Mouse (Mus musculus) ES-CJ7 (cell line): ENCODE measurements at regions not wholly inside any gene's neighbourhood (a gene's known extent, or its start where the extent isn't known, plus 50 kb on each side); places are given as distances from the start of the nearest gene placed in this dataset.

Source experiments
- DNase-seq: peaks from one replicate; pipeline ENCODE4 v3.0.0; 2011; ENCODE audit warnings: low read depth, low spot score

DNA sequence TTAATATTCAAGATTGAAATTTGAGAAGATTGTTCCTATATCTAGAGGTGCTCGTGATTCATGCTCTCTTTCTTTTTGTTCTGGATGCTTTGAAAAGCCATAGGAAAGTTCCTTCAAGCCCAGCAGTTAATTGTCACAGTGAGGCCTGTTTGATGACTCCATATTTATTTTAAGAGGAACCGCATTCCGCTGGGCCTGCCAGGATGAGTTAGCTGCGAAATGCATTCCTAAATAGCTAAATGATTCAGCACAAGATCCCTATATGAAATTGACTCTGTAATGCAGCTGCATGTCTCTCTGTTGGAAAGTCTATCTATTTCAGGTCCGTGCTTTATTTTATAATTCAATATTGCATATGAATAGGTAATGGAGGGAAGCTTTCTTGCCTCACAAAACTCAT is 511.9 kb upstream of the Adgra3 start:
- DNase-seq, result no peak

DNA sequence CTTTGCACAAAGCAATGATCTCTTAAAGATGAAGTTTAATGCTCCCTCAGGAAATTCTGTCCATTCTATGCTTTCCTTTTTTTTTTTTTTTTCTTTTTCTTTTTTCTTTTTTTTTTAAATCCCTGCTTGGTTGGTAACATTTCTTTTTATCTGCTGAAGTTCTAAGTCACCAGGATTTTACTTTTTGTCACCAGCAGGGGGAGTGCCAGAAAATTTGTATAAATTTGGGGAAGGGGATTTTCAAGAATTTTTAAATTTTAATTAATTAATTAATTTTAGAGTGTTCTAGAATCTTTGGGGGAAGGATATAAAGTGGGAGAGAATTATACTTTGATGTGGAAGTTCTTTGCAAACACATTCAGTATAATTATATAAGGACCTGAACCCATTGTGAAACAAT is 492.3 kb upstream of the Adgra3 start:
- no peak for DNase-seq

DNA sequence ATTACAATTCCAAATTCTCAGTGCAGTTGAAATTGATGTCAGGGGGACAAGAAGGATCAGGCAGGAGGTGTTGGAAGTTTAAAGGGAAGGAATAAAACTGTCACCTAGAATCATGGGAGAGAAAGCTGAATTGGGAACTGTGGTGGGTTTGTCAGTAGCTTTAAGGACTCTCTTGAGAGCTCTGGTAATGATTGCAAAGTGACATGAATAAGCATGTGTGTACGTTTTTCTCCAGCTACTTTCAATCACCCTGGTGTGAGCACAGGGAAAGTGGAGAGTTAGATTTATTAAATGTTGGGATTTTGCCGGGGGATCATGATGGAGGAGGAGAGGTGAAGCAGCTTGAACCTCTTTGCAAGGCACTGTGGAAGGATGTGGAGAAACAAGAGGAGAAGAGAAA is 453.7 kb upstream of the Adgra3 start:
- no peak for DNase-seq

DNA sequence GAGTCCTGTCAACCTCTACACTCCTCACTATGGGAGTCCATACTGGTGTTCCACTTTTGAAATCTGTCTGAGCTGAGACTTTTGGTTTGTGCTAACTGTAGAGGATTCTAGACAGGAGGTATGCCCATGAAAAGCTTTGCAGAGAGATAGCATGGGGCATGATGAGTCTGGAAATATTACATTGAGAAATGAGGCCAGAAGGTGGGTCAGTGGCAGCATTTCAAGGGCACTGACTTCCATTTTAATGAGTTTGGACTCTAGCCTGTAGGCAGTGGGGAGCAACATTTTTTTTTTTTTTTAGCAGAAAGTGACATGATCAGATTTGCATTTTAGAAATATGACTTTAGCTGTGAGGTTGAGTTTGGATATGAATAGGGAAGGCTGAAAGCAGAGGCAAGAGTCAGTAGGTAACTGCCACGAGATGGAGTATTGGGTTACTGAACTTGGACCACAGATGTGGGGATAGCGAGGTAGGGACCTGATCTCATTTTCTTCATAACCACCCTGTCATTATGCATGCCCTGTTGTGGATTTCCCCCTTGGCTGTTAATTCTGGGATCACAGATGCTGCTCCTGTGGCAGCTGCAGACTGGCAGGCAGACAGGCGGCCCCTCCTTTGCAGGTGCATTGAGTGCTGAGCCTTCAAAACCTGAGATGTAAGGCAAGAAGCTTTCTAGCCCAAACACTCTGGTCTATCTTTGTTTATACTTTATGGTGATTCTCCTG is 451.1 kb upstream of the Adgra3 start:
- DNase-seq, result no peak

DNA sequence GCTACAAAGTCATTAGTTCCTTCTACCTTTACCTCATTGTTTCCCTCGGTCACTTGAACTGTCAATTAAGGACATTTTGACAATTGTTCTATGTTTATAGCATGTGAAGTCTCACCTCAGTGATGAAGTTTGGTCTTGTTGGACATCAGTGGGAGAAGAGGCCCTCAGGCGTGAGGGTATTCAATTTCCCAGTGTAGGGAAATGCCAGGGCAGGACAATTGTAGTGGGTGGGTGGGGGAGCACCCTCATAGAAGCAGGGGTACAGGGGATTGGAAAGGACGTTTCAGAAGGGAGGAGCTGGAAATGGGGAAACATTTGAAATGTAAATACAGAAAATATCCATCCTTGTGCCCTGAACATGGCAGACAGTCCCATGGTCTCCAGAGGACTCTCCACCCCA is 431.4 kb upstream of the Adgra3 start:
- no peak for DNase-seq

DNA sequence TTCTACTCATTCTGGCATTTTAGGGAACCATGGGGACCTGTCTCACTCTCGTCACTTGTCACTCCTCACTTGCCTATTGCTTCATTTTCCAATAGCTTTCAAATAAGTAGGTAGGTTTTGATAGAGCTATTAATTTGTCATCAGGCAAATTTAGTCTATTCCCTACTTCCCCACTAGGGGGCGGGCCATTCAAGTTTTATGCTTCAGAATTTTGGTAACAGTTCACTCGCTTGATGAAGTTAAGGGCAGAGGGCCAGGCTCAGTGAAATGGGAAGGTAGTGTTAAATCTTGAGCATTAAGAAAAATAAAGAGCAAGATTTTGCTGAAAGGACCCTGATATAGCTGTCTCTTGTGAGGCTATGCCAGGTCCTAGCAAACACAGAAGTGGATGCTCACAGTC is 418.2 kb upstream of the Adgra3 start:
- DNase-seq, result peak; percentile 27

DNA sequence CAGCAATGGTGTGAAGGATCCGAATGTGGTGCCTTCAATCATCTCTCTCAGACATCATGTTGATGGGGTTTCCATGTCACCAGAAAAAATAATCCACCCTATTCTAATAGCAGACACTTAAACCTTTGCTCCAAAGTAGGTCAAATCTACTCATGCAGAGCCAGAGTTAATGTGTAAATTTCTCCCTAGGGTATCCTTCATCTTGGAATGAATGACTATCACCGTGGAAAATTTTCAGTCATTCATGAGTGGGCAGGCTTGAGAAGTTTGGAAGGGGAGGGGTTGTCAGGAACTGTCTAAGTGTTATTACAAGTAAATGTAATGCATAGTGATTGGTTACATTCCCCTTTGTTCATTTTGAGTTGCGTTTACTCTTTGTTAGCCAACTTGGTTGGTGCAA is 402.7 kb upstream of the Adgra3 start:
- no peak for DNase-seq

DNA sequence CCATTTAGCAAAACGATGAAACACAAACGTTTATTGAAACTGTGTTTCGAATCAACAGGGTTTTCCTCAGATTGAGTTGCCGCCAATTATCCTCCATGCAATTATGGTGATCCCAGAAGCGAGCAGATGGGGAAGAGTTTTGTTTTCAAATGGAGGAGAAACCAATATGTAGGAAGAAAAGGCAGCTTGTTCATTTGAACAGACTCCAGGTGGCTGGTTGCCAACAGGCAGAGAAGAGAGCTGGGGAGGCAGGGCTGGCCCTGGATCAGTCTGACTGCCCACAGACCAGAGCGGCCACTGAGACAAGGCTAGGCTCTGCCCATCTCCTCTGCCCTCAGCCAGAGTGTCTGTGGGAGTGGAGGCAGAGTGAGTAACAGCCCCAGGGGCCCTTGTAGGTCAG is 398.8 kb upstream of the Adgra3 start:
- DNase-seq, result no peak

DNA sequence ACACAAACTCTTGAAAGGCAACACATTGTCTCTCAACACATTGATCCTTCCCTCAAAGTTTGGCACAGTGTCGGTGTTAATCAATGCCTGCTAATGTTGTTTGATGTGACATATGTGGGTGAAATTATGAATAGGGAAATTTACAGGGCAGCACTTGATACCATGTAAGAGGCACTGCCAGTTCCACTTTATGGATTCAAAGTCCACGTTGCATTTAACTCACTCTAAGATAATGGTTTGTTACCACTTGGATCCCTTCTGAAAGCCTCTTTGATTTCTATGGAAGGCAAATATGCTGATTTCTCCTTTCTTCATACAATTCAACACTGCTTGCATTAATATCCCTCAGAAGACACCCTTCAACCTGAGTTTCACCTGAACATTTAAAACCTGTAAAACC is 395.6 kb upstream of the Adgra3 start:
- DNase-seq, result no peak

DNA sequence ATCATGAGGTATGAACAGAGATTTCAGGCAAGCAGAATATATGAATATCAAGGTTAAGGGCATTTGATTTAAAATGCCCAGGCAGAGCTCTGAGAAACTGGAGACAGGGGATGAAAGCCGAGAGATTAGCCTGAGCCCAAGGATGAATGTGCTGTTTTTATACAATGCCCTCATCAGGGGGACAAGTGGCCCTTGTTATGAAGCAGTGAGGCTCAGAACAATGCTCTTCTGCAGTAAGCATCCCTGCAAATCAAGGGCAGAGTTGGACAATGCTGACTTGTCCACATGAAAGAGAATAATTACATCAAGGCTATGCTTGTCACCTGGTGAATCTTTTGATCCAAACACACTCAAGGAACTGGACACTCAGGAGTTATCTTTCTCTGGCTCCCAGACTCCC is 348.1 kb upstream of the Adgra3 start:
- no peak for DNase-seq

DNA sequence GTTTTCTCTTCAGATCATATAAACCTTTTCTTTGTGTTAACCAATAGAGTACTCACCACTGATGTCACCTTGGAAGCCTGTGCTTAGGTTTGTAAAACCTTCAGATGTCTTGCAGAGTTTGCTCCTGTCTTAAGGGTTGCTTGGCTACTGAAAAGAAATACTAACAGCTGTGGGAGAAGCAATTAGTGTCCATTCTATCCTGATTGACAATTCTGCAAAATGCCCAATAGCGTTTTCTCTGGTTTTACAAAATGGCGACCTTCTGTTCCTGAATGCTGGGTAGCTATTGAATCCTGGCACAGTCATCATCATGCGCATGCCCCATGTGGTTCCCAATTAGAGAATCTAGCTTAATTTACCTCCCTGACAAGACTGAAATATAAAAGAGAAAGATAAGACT is 347.7 kb upstream of the Adgra3 start:
- no peak for DNase-seq
